Mouse (Mus musculus) kidney, embryonic 16.5 days (tissue): ENCODE measurements at regions not wholly inside any gene's neighbourhood (a gene's known extent, or its start where the extent isn't known, plus 50 kb on each side); places are given as distances from the start of the nearest gene placed in this dataset.

Source experiments
- ATAC-seq: fragments of 200-750 bp; cut with Nextera tagmentation; 2 replicates; pipeline ENCODE4 v1.8.0; 2017; ENCODE audit warnings: moderate TSS enrichment; ENCODE audit not compliant: low FRiP score, low TSS enrichment
- H3K27ac ChIP-seq: fragments of 300-500 bp; sonication (generic); 2 replicates; pipeline ENCODE4 v1.5.1; 2014; ENCODE audit warnings: low read length
- H3K27me3 ChIP-seq: fragments of 300-500 bp; sonication (generic); 2 replicates; pipeline ENCODE4 v1.6.1; 2014; ENCODE audit warnings: low read length, control low read depth, mixed read lengths; ENCODE audit not compliant: insufficient read depth
- H3K36me3 ChIP-seq: fragments of 300-500 bp; sonication (generic); 2 replicates; pipeline ENCODE4 v1.6.1; 2014; ENCODE audit warnings: low read length, control low read depth, mixed read lengths; ENCODE audit not compliant: insufficient read depth
- H3K4me1 ChIP-seq: fragments of 300-500 bp; sonication (generic); 2 replicates; pipeline ENCODE4 v1.6.1; 2014; ENCODE audit warnings: low read length, control low read depth, mixed read lengths; ENCODE audit not compliant: insufficient read depth
- H3K4me2 ChIP-seq: fragments of 300-500 bp; sonication (generic); replicated peaks from 2 replicates; pipeline ENCODE4 v1.6.1; 2014; ENCODE audit warnings: low read depth, low read length
- H3K4me3 ChIP-seq: fragments of 300-500 bp; sonication (generic); 2 replicates; pipeline ENCODE4 v1.5.1; 2014; ENCODE audit warnings: mild to moderate bottlenecking, low read length
- H3K9ac ChIP-seq: fragments of 300-500 bp; sonication (generic); replicated peaks from 2 replicates; pipeline ENCODE4 v1.6.1; 2014; ENCODE audit warnings: low read length
- H3K9me3 ChIP-seq: fragments of 300-500 bp; sonication (generic); 2 replicates; pipeline ENCODE4 v1.6.1; 2016; ENCODE audit warnings: low read length, control low read depth
- WGBS: fragments of 180-500 bp; shearing (Covaris S2); extraction: QIAGEN DNeasy Blood & Tissue Kit; methylation state at CpG from one replicate; pipeline ENCODE4 v1.1.7; 2014; 5-methylcytosine and 5-hydroxymethylcytosine counted together

GRCm38 (mm10) chr16:93144033-93144432 is 318.1 kb upstream of the Runx1 start:
- no peaks in the 10 kb centered on the region for H3K36me3 ChIP-seq
- no peak overlapping the region for H3K4me3 ChIP-seq
- H3K27ac ChIP-seq = no peak overlapping the region
- no peak overlapping the region for H3K4me2 ChIP-seq
- no peaks in the 10 kb centered on the region for H3K9me3 ChIP-seq
- H3K9ac ChIP-seq = no peak overlapping the region
- ATAC-seq = no peak
- 90% methylated on average over 5 of the region's 5 CpGs for WGBS
- H3K27me3 ChIP-seq = 0 out of 2 replicates have a peak, but pooled peaks cover 2% of the 10 kb centered on the region
- H3K4me1 ChIP-seq = no peaks in the 10 kb centered on the region

GRCm38 (mm10) chr16:93143164-93143563 is 317.2 kb upstream of the Runx1 start:
- H3K9ac ChIP-seq = no peak overlapping the region
- no peak overlapping the region for H3K27ac ChIP-seq
- H3K36me3 ChIP-seq = no peaks in the 10 kb centered on the region
- H3K27me3 ChIP-seq = 0 out of 2 replicates have a peak, but pooled peaks cover 2% of the 10 kb centered on the region
- H3K4me3 ChIP-seq = no peak overlapping the region
- ATAC-seq = no peak
- WGBS = 79% methylated on average over 10 of the region's 10 CpGs
- H3K4me1 ChIP-seq = no peaks in the 10 kb centered on the region
- no peak overlapping the region for H3K4me2 ChIP-seq
- no peaks in the 10 kb centered on the region for H3K9me3 ChIP-seq

GRCm38 (mm10) chr16:93141967-93142366 is 316.0 kb upstream of the Runx1 start:
- WGBS = 82% methylated on average over 6 of the region's 6 CpGs
- Histone ChIP-seq H3K4me3 (no peak overlapping the region), H3K36me3 (no peaks in the 10 kb centered on the region), H3K9ac (no peak overlapping the region), H3K4me1 (no peaks in the 10 kb centered on the region), H3K9me3 (no peaks in the 10 kb centered on the region), H3K27ac (no peak overlapping the region), H3K27me3 (0 out of 2 replicates have a peak, but pooled peaks cover 2% of the 10 kb centered on the region), H3K4me2 (no peak overlapping the region)
- no peak for ATAC-seq

- Histone ChIP-seq H3K27ac (no peak overlapping the region), H3K4me1 (no peaks in the 10 kb centered on the region), H3K27me3 (0 out of 2 replicates have a peak, but pooled peaks cover 2% of the 10 kb centered on the region), H3K9ac (no peak overlapping the region), H3K4me2 (no peak overlapping the region), H3K9me3 (no peaks in the 10 kb centered on the region), H3K36me3 (no peaks in the 10 kb centered on the region), H3K4me3 (no peak overlapping the region)
- WGBS = 57% methylated on average over 15 of the region's 15 CpGs
- ATAC-seq = no peak
These were observed 314.7 kb upstream of the Runx1 start for GRCm38 (mm10) chr16:93140535-93141110.

GRCm38 (mm10) chr16:93137249-93137648 is 311.3 kb upstream of the Runx1 start:
- 43% methylated on average over 1 of the region's 1 CpGs for WGBS

GRCm38 (mm10) chr16:93131404-93131803 is 305.5 kb upstream of the Runx1 start:
- H3K9ac ChIP-seq = no peak overlapping the region
- WGBS = 87% methylated on average over 5 of the region's 5 CpGs
- ATAC-seq = no peak
- H3K36me3 ChIP-seq = no peaks in the 10 kb centered on the region
- no peak overlapping the region for H3K4me2 ChIP-seq
- H3K9me3 ChIP-seq = no peaks in the 10 kb centered on the region
- no peaks in the 10 kb centered on the region for H3K4me1 ChIP-seq
- H3K27me3 ChIP-seq = no peaks in the 10 kb centered on the region
- no peak overlapping the region for H3K27ac ChIP-seq
- H3K4me3 ChIP-seq = no peak overlapping the region

More at GRCm38 (mm10) chr16:93137249-93137648, 311.3 kb upstream of the Runx1 start:
- Histone ChIP-seq H3K27me3 (0 out of 2 replicates have a peak, but pooled peaks cover 2% of the 10 kb centered on the region), H3K4me1 (no peaks in the 10 kb centered on the region), H3K9ac (no peak overlapping the region), H3K36me3 (no peaks in the 10 kb centered on the region), H3K9me3 (no peaks in the 10 kb centered on the region), H3K4me3 (no peak overlapping the region), H3K27ac (no peak overlapping the region), H3K4me2 (no peak overlapping the region)
- no peak for ATAC-seq

GRCm38 (mm10) chr16:93130622-93131021 is 304.7 kb upstream of the Runx1 start:
- Histone ChIP-seq H3K4me3 (no peak overlapping the region), H3K4me1 (no peaks in the 10 kb centered on the region), H3K9ac (no peak overlapping the region), H3K27me3 (no peaks in the 10 kb centered on the region), H3K36me3 (no peaks in the 10 kb centered on the region), H3K27ac (no peak overlapping the region), H3K4me2 (no peak overlapping the region), H3K9me3 (no peaks in the 10 kb centered on the region)
- 61% methylated on average over 6 of the region's 6 CpGs for WGBS
- ATAC-seq = no peak

- Histone ChIP-seq H3K9me3 (no peaks in the 10 kb centered on the region), H3K4me3 (no peak overlapping the region), H3K27ac (no peak overlapping the region), H3K4me1 (0 out of 2 replicates have a peak, but pooled peaks cover 4% of the 10 kb centered on the region), H3K27me3 (no peaks in the 10 kb centered on the region), H3K4me2 (no peak overlapping the region), H3K36me3 (no peaks in the 10 kb centered on the region), H3K9ac (no peak overlapping the region)
- no peak for ATAC-seq
- WGBS = 49% methylated on average over 8 of the region's 8 CpGs
These were observed 297.8 kb upstream of the Runx1 start for GRCm38 (mm10) chr16:93123707-93124106.

GRCm38 (mm10) chr16:93116111-93116969 is 290.4 kb upstream of the Runx1 start:
- no peak overlapping the region for H3K4me3 ChIP-seq
- no peaks in the 10 kb centered on the region for H3K9me3 ChIP-seq
- H3K36me3 ChIP-seq = no peaks in the 10 kb centered on the region
- ATAC-seq = no peak
- no peak overlapping the region for H3K4me2 ChIP-seq
- no peaks in the 10 kb centered on the region for H3K4me1 ChIP-seq
- H3K27ac ChIP-seq = no peak overlapping the region
- H3K27me3 ChIP-seq = no peaks in the 10 kb centered on the region
- no peak overlapping the region for H3K9ac ChIP-seq
- WGBS = 86% methylated on average over 16 of the region's 16 CpGs

- 78% methylated on average over 3 of the region's 3 CpGs for WGBS
- Histone ChIP-seq H3K27me3 (no peaks in the 10 kb centered on the region), H3K9me3 (no peaks in the 10 kb centered on the region), H3K4me2 (no peak overlapping the region), H3K4me3 (no peak overlapping the region), H3K36me3 (no peaks in the 10 kb centered on the region), H3K27ac (no peak overlapping the region), H3K4me1 (no peaks in the 10 kb centered on the region), H3K9ac (no peak overlapping the region)
- ATAC-seq = no peak
These were observed 285.0 kb upstream of the Runx1 start for GRCm38 (mm10) chr16:93110912-93111311.
